Mouse (Mus musculus) liver, embryonic 12.5 days (tissue): Measurements from ENCODE around the gene Met. TPM values are rescaled to one million over a fixed set of nuclear protein-coding genes. Genes with fewer than 3 reads are reported as not detected.

Experiments
- ATAC-seq: fragments of 200-750 bp; cut with Nextera tagmentation; 2 replicates; pipeline ENCODE4 v1.8.0; 2017; ENCODE audit warnings: moderate number of reproducible peaks, mild to moderate bottlenecking, moderate library complexity
- H3K27ac ChIP-seq: fragments of 300-500 bp; sonication (generic); 2 replicates; pipeline ENCODE4 v1.5.1; 2016; ENCODE audit warnings: mild to moderate bottlenecking
- H3K27me3 ChIP-seq: fragments of 300-500 bp; sonication (generic); replicated peaks from 2 replicates; pipeline ENCODE4 v1.6.1; 2016; ENCODE audit warnings: mild to moderate bottlenecking, moderate library complexity
- H3K36me3 ChIP-seq: fragments of 300-500 bp; sonication (generic); 2 replicates; pipeline ENCODE4 v1.6.1; 2016; ENCODE audit warnings: mild to moderate bottlenecking, moderate library complexity
- H3K4me1 ChIP-seq: fragments of 300-500 bp; sonication (generic); 2 replicates; pipeline ENCODE4 v1.6.1; 2016
- H3K4me2 ChIP-seq: fragments of 300-500 bp; sonication (generic); 2 replicates; pipeline ENCODE4 v1.6.1; 2016; ENCODE audit warnings: mild to moderate bottlenecking, moderate library complexity
- H3K4me3 ChIP-seq: fragments of 300-500 bp; sonication (generic); 2 replicates; pipeline ENCODE4 v1.5.1; 2016; ENCODE audit warnings: mild to moderate bottlenecking, moderate library complexity
- H3K9ac ChIP-seq: fragments of 300-500 bp; sonication (generic); 2 replicates; pipeline ENCODE4 v1.6.1; 2016; ENCODE audit warnings: mild to moderate bottlenecking, moderate library complexity
- H3K9me3 ChIP-seq: fragments of 300-500 bp; sonication (generic); replicated peaks from 2 replicates; pipeline ENCODE4 v1.6.1; 2016; ENCODE audit warnings: mild to moderate bottlenecking, moderate library complexity
- WGBS: fragments of 180-500 bp; shearing (Covaris S2); methylation state at CpG from one replicate; pipeline ENCODE4 v1.1.7; 2016; ENCODE audit not compliant: insufficient replicate concordance; 5-methylcytosine and 5-hydroxymethylcytosine counted together
- polyA plus RNA-seq: library from polyadenylated mRNA; unstranded; fragments of >200 nt; fragmentation: Nextera tagmentation; extraction: Ambion mirVana; gene quantifications from 2 replicates; pipeline ENCODE4 v1.2.1, GENCODE M21; 2016

Met gene
- polyA plus RNA-seq, 1 experiment from 2014 or later: 6.0 TPM

- Histone ChIP-seq H3K4me2 (no peak overlapping the region), H3K36me3 (no peaks in the 10 kb centered on the region), H3K4me1 (peaks cover 6% of the 10 kb centered on the region; the same call in 1 of the 2 replicates), H3K27ac (no peak overlapping the region), H3K9me3 (peaks cover 3% of the 10 kb centered on the region; the same call in 1 of the 2 replicates), H3K4me3 (no peak overlapping the region), H3K27me3 (no peaks in the 10 kb centered on the region), H3K9ac (no peak overlapping the region)
- 41% methylated on average over 8 of the region's 8 CpGs for WGBS
- ATAC-seq: no peak
Observed at GRCm38 (mm10) chr6:17589953-17590627, 126.5 kb downstream of the Met start.

- Histone ChIP-seq H3K27me3 (no peaks in the 10 kb centered on the region), H3K9ac (no peak overlapping the region), H3K36me3 (no peaks in the 10 kb centered on the region), H3K4me2 (no peak overlapping the region), H3K27ac (no peak overlapping the region), H3K4me3 (no peak overlapping the region), H3K9me3 (peaks cover 3% of the 10 kb centered on the region; the same call in 1 of the 2 replicates), H3K4me1 (peaks cover 5% of the 10 kb centered on the region; the same call in 1 of the 2 replicates)
- WGBS: 70% methylated on average over 2 of the region's 2 CpGs
- ATAC-seq: no peak
Observed at GRCm38 (mm10) chr6:17593971-17594370, 130.4 kb downstream of the Met start.

- Histone ChIP-seq H3K27me3 (no peaks in the 10 kb centered on the region), H3K27ac (no peak overlapping the region), H3K9me3 (peaks cover 3% of the 10 kb centered on the region; the same call in 1 of the 2 replicates), H3K4me1 (no peaks in the 10 kb centered on the region), H3K36me3 (no peaks in the 10 kb centered on the region), H3K9ac (no peak overlapping the region), H3K4me3 (no peak overlapping the region), H3K4me2 (no peak overlapping the region)
- 69% methylated on average over 11 of the region's 11 CpGs for WGBS
- no peak for ATAC-seq
Observed at GRCm38 (mm10) chr6:17595712-17596462, 132.3 kb downstream of the Met start.

GRCm38 (mm10) chr6:17599373-17599772, 135.8 kb downstream of the Met start:
- no peak overlapping the region for H3K27ac ChIP-seq
- H3K4me2 ChIP-seq: no peak overlapping the region
- H3K4me1 ChIP-seq: no peaks in the 10 kb centered on the region
- H3K27me3 ChIP-seq: no peaks in the 10 kb centered on the region
- no peak overlapping the region for H3K9ac ChIP-seq
- no peak for ATAC-seq
- no peaks in the 10 kb centered on the region for H3K36me3 ChIP-seq
- no peaks in the 10 kb centered on the region; the same call in 1 of the 2 replicates for H3K9me3 ChIP-seq
- 64% methylated on average over 5 of the region's 5 CpGs for WGBS
- H3K4me3 ChIP-seq: no peak overlapping the region

GRCm38 (mm10) chr6:17601526-17601925, 137.9 kb downstream of the Met start:
- Histone ChIP-seq H3K9me3 (no peaks in the 10 kb centered on the region; the same call in 1 of the 2 replicates), H3K4me1 (no peaks in the 10 kb centered on the region), H3K9ac (no peak overlapping the region), H3K4me2 (no peak overlapping the region), H3K27me3 (no peaks in the 10 kb centered on the region), H3K4me3 (no peak overlapping the region), H3K36me3 (no peaks in the 10 kb centered on the region), H3K27ac (no peak overlapping the region)
- WGBS: 26% methylated on average over 2 of the region's 2 CpGs
- ATAC-seq: no peak

- no peak for ATAC-seq
- Histone ChIP-seq H3K4me2 (no peak overlapping the region), H3K27me3 (no peaks in the 10 kb centered on the region), H3K9ac (no peak overlapping the region), H3K36me3 (no peaks in the 10 kb centered on the region), H3K9me3 (no peaks in the 10 kb centered on the region), H3K4me1 (no peaks in the 10 kb centered on the region), H3K4me3 (no peak overlapping the region), H3K27ac (no peak overlapping the region)
- WGBS: 43% methylated on average over 1 of the region's 1 CpGs
Observed at GRCm38 (mm10) chr6:17606915-17607314, 143.3 kb downstream of the Met start.

GRCm38 (mm10) chr6:17611352-17612010, 147.9 kb downstream of the Met start:
- ATAC-seq: no peak
- no peaks in the 10 kb centered on the region for H3K36me3 ChIP-seq
- H3K27me3 ChIP-seq: no peaks in the 10 kb centered on the region
- H3K4me3 ChIP-seq: no peak overlapping the region
- no peak overlapping the region for H3K9ac ChIP-seq
- no peak overlapping the region for H3K4me2 ChIP-seq
- H3K9me3 ChIP-seq: no peaks in the 10 kb centered on the region
- 53% methylated on average over 11 of the region's 11 CpGs for WGBS
- no peaks in the 10 kb centered on the region for H3K4me1 ChIP-seq
- no peak overlapping the region for H3K27ac ChIP-seq

GRCm38 (mm10) chr6:17612652-17613051, 149.1 kb downstream of the Met start:
- WGBS: 72% methylated on average over 4 of the region's 4 CpGs
- Histone ChIP-seq H3K36me3 (no peaks in the 10 kb centered on the region), H3K27me3 (no peaks in the 10 kb centered on the region), H3K4me2 (no peak overlapping the region), H3K4me3 (no peak overlapping the region), H3K9ac (no peak overlapping the region), H3K4me1 (no peaks in the 10 kb centered on the region), H3K27ac (no peak overlapping the region), H3K9me3 (no peaks in the 10 kb centered on the region)
- no peak for ATAC-seq

GRCm38 (mm10) chr6:17620823-17621222, 157.2 kb downstream of the Met start:
- H3K27ac ChIP-seq: no peak overlapping the region
- no peak overlapping the region for H3K4me3 ChIP-seq
- H3K9ac ChIP-seq: no peak overlapping the region
- H3K36me3 ChIP-seq: no peaks in the 10 kb centered on the region
- H3K9me3 ChIP-seq: no peaks in the 10 kb centered on the region
- no peak for ATAC-seq
- no peak overlapping the region for H3K4me2 ChIP-seq
- no peaks in the 10 kb centered on the region for H3K27me3 ChIP-seq
- 69% methylated on average over 4 of the region's 4 CpGs for WGBS
- no peaks in the 10 kb centered on the region for H3K4me1 ChIP-seq

- no peaks in the 10 kb centered on the region for H3K36me3 ChIP-seq
- 42% methylated on average over 3 of the region's 3 CpGs for WGBS
- no peak for ATAC-seq
Observed at GRCm38 (mm10) chr6:17621436-17621835, 157.8 kb downstream of the Met start.

More at GRCm38 (mm10) chr6:17621436-17621835, 157.8 kb downstream of the Met start:
- Histone ChIP-seq H3K9ac (no peak overlapping the region), H3K27me3 (no peaks in the 10 kb centered on the region), H3K4me3 (no peak overlapping the region), H3K4me1 (no peaks in the 10 kb centered on the region), H3K4me2 (no peak overlapping the region), H3K9me3 (no peaks in the 10 kb centered on the region), H3K27ac (no peak overlapping the region)
